In the genomic region with DNA sequence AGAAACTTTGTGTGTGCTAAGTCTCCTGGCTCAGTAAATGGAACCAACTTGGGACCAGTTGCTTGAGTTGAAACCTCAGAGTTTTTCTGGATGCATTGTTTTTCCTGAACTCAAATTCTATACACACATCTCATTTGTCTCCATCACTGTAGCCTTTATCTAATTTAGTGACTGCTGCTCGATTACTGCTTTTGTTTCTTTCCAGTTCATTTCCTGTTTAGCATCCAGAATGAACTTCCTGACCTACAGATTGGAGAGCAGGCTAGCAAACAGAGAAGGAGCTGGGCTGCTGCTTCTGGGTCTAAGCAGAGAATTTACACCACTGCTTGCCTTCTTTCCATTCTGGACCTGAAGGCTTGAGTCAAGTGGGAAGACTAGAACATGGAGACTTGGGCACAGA, we compare ENCODE assay signal across 30 mouse cellular contexts.
"Had no signal": no experiment of that assay in that cellular context is flagged by ENCODE, and none has a peak within 500 bp of the region (broad histone marks: within the 10 kb centered on the region; RNA-seq: fewer than 3 reads in every experiment).

No protein-coding gene starts in this region.

- H3K27ac ChIP-seq: left cerebral cortex, adult 2 months; limb, embryonic 10.5 days; limb, embryonic 12.5 days; limb, embryonic 13.5 days; limb, embryonic 15.5 days; liver, embryonic 12.5 days; liver, embryonic 13.5 days; liver, embryonic 14.5 days; liver, embryonic 15.5 days; lung, embryonic 15.5 days; macrophage; midbrain, embryonic 10.5 days; midbrain, embryonic 12.5 days; midbrain, embryonic 13.5 days; midbrain, embryonic 15.5 days had no signal

- DNase-seq: left cerebral cortex, postnatal 4 days; liver; liver, embryonic 13.5 days; liver, postnatal 0 days; lung, adult 18-20 months; lung, postnatal 10 days; lung, postnatal 14 days; lung, postnatal 36 days; lung, postnatal 4 days; midbrain, embryonic 14.5 days had no signal

- H3K4me1 ChIP-seq: limb, embryonic 10.5 days; limb, embryonic 12.5 days; limb, embryonic 13.5 days; limb, embryonic 15.5 days; liver, embryonic 12.5 days; liver, embryonic 13.5 days; liver, embryonic 15.5 days; lung, embryonic 15.5 days; megakaryocyte, embryonic 14.5 days; midbrain, embryonic 10.5 days; midbrain, embryonic 12.5 days; midbrain, embryonic 13.5 days; midbrain, embryonic 15.5 days had no signal

- H3K4me2 ChIP-seq: limb, embryonic 12.5 days; limb, embryonic 13.5 days; limb, embryonic 15.5 days; liver, embryonic 11.5 days; liver, embryonic 12.5 days; liver, embryonic 13.5 days; liver, embryonic 15.5 days; lung, embryonic 15.5 days; midbrain, embryonic 11.5 days; midbrain, embryonic 12.5 days; midbrain, embryonic 13.5 days; midbrain, embryonic 15.5 days had no signal

- H3K4me3 ChIP-seq: left cerebral cortex, adult 2 months; limb, embryonic 10.5 days; limb, embryonic 12.5 days; limb, embryonic 13.5 days; limb, embryonic 15.5 days; liver, embryonic 12.5 days; liver, embryonic 13.5 days; liver, embryonic 15.5 days; lung, embryonic 15.5 days; megakaryocyte, embryonic 14.5 days; midbrain, embryonic 10.5 days; midbrain, embryonic 12.5 days; midbrain, embryonic 13.5 days; midbrain, embryonic 15.5 days; myocyte had no signal

- H3K36me3 ChIP-seq: limb, embryonic 10.5 days; limb, embryonic 12.5 days; limb, embryonic 13.5 days; limb, embryonic 15.5 days; liver, embryonic 12.5 days; liver, embryonic 13.5 days; liver, embryonic 15.5 days; lung, embryonic 15.5 days; midbrain, embryonic 10.5 days; midbrain, embryonic 12.5 days; midbrain, embryonic 13.5 days; midbrain, embryonic 15.5 days had no signal

- H3K9me3 ChIP-seq: limb, embryonic 10.5 days; limb, embryonic 12.5 days; limb, embryonic 13.5 days; limb, embryonic 15.5 days; liver, embryonic 12.5 days; liver, embryonic 13.5 days; liver, embryonic 15.5 days; lung, embryonic 15.5 days; midbrain, embryonic 10.5 days; midbrain, embryonic 12.5 days; midbrain, embryonic 13.5 days; midbrain, embryonic 15.5 days had no signal

- H3K9ac ChIP-seq: limb, embryonic 12.5 days; limb, embryonic 13.5 days; limb, embryonic 15.5 days; liver, embryonic 12.5 days; liver, embryonic 13.5 days; liver, embryonic 14.5 days; liver, embryonic 15.5 days; liver, postnatal 0 days; lung, embryonic 15.5 days; midbrain, embryonic 12.5 days; midbrain, embryonic 13.5 days; midbrain, embryonic 15.5 days had no signal

- H3K27me3 ChIP-seq: limb, embryonic 12.5 days; limb, embryonic 13.5 days; limb, embryonic 15.5 days; liver, embryonic 12.5 days; liver, embryonic 13.5 days; liver, embryonic 15.5 days; lung, embryonic 15.5 days; megakaryocyte, embryonic 14.5 days; midbrain, embryonic 12.5 days; midbrain, embryonic 13.5 days; midbrain, embryonic 15.5 days had no signal

- ATAC-seq: liver, embryonic 12.5 days; liver, postnatal 0 days; lung, postnatal 0 days; midbrain, embryonic 13.5 days; midbrain, embryonic 15.5 days; midbrain, embryonic 16.5 days had no signal
